Mouse (Mus musculus): ENCODE data around the gene Tbc1d2b.

Gene Tbc1d2b

GRCm38 (mm10) chr9:90181656-90182388 is 88.8 kb downstream of the Tbc1d2b start:
- no peak for DNase-seq (ENCODE audit: low read depth in 1 of 2, low spot score in 2 of 2)

GRCm38 (mm10) chr9:90179409-90179808 is 91.2 kb downstream of the Tbc1d2b start:
- DNase-seq (ENCODE audit: low read depth in 1 of 2, low spot score in 2 of 2), result no peak

DNA sequence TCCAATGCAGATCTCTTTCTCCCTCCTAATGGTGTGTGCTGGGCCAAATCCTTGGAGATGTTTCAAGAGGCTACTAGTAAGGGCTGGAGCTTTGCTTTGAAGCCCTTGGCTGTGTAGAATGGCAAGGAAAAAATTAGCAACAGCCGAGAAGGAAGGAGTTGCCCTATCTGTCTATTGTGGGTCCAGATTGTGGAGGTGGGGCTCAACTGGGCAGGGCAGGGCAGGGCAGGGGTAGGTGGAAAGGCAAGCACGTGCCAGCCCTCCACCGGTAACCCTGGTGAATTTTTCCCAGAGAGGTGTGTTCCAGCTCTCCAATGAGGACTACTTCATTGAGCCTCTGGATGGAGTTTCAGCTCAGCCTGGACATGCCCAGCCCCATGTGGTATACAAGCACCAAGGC is 97.3 kb downstream of the Tbc1d2b start:
- no peak for DNase-seq (ENCODE audit: low read depth in 1 of 2, low spot score in 2 of 2)

DNA sequence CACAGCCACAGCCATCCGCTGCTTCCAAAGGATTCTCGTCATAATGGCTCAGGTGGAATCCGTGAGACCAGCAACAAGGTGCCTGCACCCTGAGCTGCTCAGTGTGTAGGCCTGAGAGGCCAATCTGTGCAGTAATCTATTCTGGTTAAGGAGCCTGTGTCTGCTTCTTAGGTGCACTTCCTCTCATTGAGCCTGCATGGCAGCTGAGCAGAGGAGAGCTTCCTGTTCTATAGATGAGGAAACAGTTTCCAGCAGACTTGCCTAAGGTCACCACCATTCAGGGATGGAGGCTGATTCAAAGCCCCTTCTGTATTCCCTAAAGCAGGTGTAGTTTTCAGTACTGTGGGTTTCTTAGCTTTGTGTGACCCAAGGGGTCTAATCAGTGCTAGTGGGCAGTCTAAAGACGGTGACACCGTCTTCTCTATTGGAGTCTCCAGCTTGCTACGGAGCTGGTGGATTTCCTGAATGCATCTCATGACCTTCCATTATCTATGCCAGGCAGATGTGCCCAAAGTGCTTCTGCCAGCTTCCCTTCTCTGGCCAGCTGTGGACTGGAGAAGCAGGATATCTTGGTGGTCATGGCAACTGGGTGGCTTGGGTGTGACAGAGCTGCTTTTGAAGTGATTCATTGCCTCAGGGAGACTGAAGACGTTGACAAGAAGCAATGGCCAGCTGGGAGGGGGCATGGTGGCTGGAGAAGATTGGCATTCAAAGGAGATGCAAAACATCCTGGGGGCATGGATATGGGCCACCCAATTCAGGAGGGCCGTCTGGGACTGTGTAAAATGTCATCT is 97.9 kb downstream of the Tbc1d2b start:
- no peak for DNase-seq (ENCODE audit: low read depth in 1 of 2, low spot score in 2 of 2)

GRCm38 (mm10) chr9:90171421-90171820 is 99.2 kb downstream of the Tbc1d2b start:
- DNase-seq (ENCODE audit: low read depth in 1 of 2, low spot score in 2 of 2), result no peak

DNA sequence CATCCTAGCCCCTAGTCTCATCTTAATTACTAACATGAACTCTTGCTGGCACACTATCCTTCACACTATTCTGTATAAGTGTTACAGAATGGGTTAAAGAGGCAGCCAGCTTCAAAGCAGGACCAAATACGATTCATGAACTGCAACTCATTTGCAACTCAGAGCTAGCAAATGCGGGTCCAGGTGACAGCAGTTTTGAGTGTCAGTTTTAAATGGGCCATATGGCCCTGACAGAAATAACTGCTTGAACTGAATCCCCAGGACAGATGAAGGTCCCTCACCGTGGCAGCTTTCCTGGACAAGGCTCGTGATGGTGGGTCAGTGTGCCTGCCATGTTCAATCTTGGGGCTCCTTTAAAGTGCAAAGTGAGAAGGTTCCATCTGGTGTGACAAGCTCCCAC is 100.6 kb downstream of the Tbc1d2b start:
- no peak for DNase-seq (ENCODE audit: low read depth in 1 of 2, low spot score in 2 of 2)

GRCm38 (mm10) chr9:90166615-90167014 is 104.0 kb downstream of the Tbc1d2b start:
- no peak for DNase-seq (ENCODE audit: low read depth in 1 of 2, low spot score in 2 of 2)

DNA sequence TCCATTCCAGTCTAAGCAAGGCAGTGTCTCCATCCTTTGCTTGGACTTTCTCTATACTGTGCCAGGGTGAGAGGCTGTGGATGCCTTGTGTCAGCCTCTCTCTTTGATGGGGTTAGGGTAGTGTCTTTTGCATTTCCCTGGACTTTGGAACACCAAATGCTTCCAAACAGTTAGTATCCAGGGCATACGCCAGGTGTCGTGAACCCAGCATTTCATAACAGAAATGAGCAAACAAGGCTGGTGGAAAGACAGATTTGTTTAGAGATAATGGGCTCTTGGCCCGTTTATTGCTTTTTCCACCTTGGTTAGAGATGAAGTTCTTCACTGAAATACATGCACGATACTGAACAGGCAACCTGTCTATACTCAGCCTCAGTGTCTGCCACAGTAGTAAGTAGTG is 105.0 kb downstream of the Tbc1d2b start:
- no peak for DNase-seq (ENCODE audit: low read depth in 1 of 2, low spot score in 2 of 2)

- no peak for DNase-seq (ENCODE audit: low read depth in 1 of 2, low spot score in 2 of 2)
Observed at GRCm38 (mm10) chr9:90164670-90165453, 105.7 kb downstream of the Tbc1d2b start.

DNA sequence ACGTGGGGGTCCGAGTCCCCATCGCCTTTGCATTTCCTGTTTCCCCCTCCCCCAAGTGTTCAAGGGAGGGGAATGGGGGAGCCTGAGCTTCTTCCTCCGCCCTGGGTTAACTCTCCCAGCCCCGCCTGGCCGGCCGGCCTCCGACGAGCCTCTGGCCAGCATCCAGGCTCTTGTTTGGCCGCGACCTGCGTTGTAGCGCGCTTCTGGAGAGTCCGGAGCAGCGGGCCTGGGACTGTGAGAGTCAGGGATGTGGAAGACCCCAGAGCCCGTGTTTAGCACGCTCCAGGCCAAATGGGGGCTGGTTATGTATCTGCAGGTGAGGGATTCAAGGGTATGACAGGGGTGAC is 106.9 kb downstream of the Tbc1d2b start:
- no peak for DNase-seq (ENCODE audit: low read depth in 1 of 2, low spot score in 2 of 2)

- DNase-seq (ENCODE audit: low read depth in 1 of 2, low spot score in 2 of 2), result no peak
Observed at GRCm38 (mm10) chr9:90162926-90163748, 107.5 kb downstream of the Tbc1d2b start, which contains the start of gene Adamts7. Gene Adamts7 (plus strand): TSS chr9:90163069.

- DNase-seq (ENCODE audit: low read depth in 1 of 2, low spot score in 2 of 2), result no peak
Observed at GRCm38 (mm10) chr9:90162243-90162925, 108.2 kb downstream of the Tbc1d2b start.
